Mouse (Mus musculus): ENCODE data around the gene Nsun4. TPM values are rescaled to one million over a fixed set of nuclear protein-coding genes. Genes with fewer than 3 reads are reported as not detected.

Nsun4 gene
- total RNA-seq, 2 experiments from 2014 or later = 13.3 TPM

- no peak for DNase-seq (ENCODE audit: low spot score in 2 of 2)
These were observed 66.2 kb downstream of the Nsun4 start for GRCm38 (mm10) chr4:115987436-115987835.

GRCm38 (mm10) chr4:115984967-115985366, 68.7 kb downstream of the Nsun4 start:
- no peak for DNase-seq (ENCODE audit: low spot score in 2 of 2)

- DNase-seq (ENCODE audit: low spot score in 2 of 2) = peak; percentile 81 to 92
These were observed 69.6 kb downstream of the Nsun4 start for GRCm38 (mm10) chr4:115984111-115984510.

Other genes starting within 250 kb of the Nsun4 start
- gene Mob3c, start 225.8 kb downstream of the Nsun4 start, total RNA-seq (2021) = 1 to 10 TPM; 4.0 to 6.7 TPM
- gene Mknk1, start 214.7 kb downstream of the Nsun4 start, total RNA-seq (2021) = 10 to 100 TPM; 29.6 to 39.5 TPM
- under 1 TPM; 0.28 to 0.30 TPM for gene Kncn, start 169.5 kb downstream of the Nsun4 start, total RNA-seq (2021)
- under 1 TPM; 0.56 to 0.67 TPM for gene 6430628N08Rik, start 163.2 kb downstream of the Nsun4 start, total RNA-seq (2021)
- not detected for gene Dmbx1, start 114.0 kb downstream of the Nsun4 start, total RNA-seq (2021)
- 100 to 1,000 TPM in 1 of 2 experiments, 10 to 100 TPM in 1; 85.2 to 101 TPM for gene Faah, start 36.0 kb downstream of the Nsun4 start, total RNA-seq (2021)
- gene Uqcrh, start 21.2 kb upstream of the Nsun4 start, total RNA-seq (2021) = 100 to 1,000 TPM; 434 to 461 TPM
- 10 to 100 TPM; 44.7 to 54.3 TPM for gene Lrrc41, start 21.4 kb upstream of the Nsun4 start, total RNA-seq (2021)
- gene Rad54l, start 69.8 kb upstream of the Nsun4 start, total RNA-seq (2021) = under 1 TPM; 0.49 TPM
- 10 to 100 TPM; 77.7 to 83.0 TPM for gene Pomgnt1, start 70.0 kb upstream of the Nsun4 start, total RNA-seq (2021)
- 10 to 100 TPM; 36.7 to 37.7 TPM for gene Lurap1, start 97.5 kb upstream of the Nsun4 start, total RNA-seq (2021)
- under 1 TPM in 1 of 2 experiments, not detected in 1; 0.33 TPM for gene Tspan1, start 113.7 kb upstream of the Nsun4 start, total RNA-seq (2021)
- not detected for gene 1700042G07Rik, start 119.5 kb upstream of the Nsun4 start, total RNA-seq (2021)
- gene Gm49337, start 119.5 kb upstream of the Nsun4 start, total RNA-seq (2021) = 1 to 10 TPM; 2.3 to 5.9 TPM
- 10 to 100 TPM; 36.2 to 38.8 TPM for gene Pik3r3, start 167.7 kb upstream of the Nsun4 start, total RNA-seq (2021)